In genomic region chr2:35614411-35614810, GRCm38 (mm10) we compare ENCODE assay signal across 11 mouse cellular contexts. TPM values are rescaled to one million over a fixed set of nuclear protein-coding genes. Genes with fewer than 3 reads are reported as not detected.
A peak's percentile ranks its signal among the peaks of the same experiment; 100 is the strongest.
DNase-seq lines count a peak whose midpoint lies in the region; ATAC-seq and TF ChIP-seq lines count a peak whose summit lies in the region.
"Had no signal": no experiment of that assay in that cellular context is flagged by ENCODE, and none has a peak within 500 bp of the region (broad histone marks: within the 10 kb centered on the region; RNA-seq: fewer than 3 reads in every experiment).

No protein-coding gene starts in this region.

- no peak for TF ChIP-seq CTCF in lung, adult 2 months (IDR thresholded peaks at IDR 0.05; ENCODE audit: insufficient read depth, low read length)
- no peak for TF ChIP-seq CTCF in olfactory bulb, adult 2 months (IDR thresholded peaks at IDR 0.05; ENCODE audit: insufficient read depth, low read depth, low read length)

- 43% methylated on average over 3 of the region's 3 CpGs for WGBS in lung, adult 2 months
- WGBS in olfactory bulb, adult 2 months = 70% methylated on average over 3 of the region's 3 CpGs

- no peak overlapping the region for H3K4me3 ChIP-seq in lung, adult 2 months (replicated peaks; ENCODE audit: extremely low read depth, low read depth, low read length)
- no peak overlapping the region for H3K4me3 ChIP-seq in olfactory bulb, adult 2 months (ENCODE audit: insufficient read depth, low read depth, low read length)

- TF ChIP-seq POLR2A in lung, adult 2 months (IDR thresholded peaks at IDR 0.05; ENCODE audit: borderline replicate concordance, extremely low read depth, low read depth, low read length) = no peak
- TF ChIP-seq POLR2A in olfactory bulb, adult 2 months (IDR thresholded peaks at IDR 0.05; ENCODE audit: insufficient read depth, low read depth, low read length) = no peak

- H3K27ac ChIP-seq in olfactory bulb, adult 2 months (ENCODE audit: insufficient read depth, low read depth, low read length) = peak overlapping the region; percentile 21; the same call in 1 of the 2 replicates

- peaks cover 31% of the 10 kb centered on the region for H3K4me1 ChIP-seq in lung, adult 2 months (ENCODE audit: control insufficient read depth, insufficient read depth, low read length)
- peaks cover 34% of the 10 kb centered on the region for H3K4me1 ChIP-seq in olfactory bulb, adult 2 months (ENCODE audit: control insufficient read depth, insufficient read depth, low read length)

- peak; percentile 95 for DNase-seq in heart, adult 11 months
- DNase-seq in heart, adult 8-10 months (ENCODE audit: low spot score) = no peak
- DNase-seq in lung, adult 18-20 months = peak; percentile 30 to 66
- no peak for DNase-seq in lung, adult 2 months
- DNase-seq in gastrocnemius, postnatal 10 days = peak; percentile 38
- no peak for DNase-seq in right cerebral cortex, postnatal 25 days
- DNase-seq: liver, postnatal 0 days; right cerebral cortex, adult 18-20 months; thymus, adult 2 months had no signal

- ATAC-seq in megakaryocyte, adult 5-6 weeks (ENCODE audit: poor library complexity, severe bottlenecking) = no peak
- ATAC-seq: liver, postnatal 0 days had no signal

RNA-seq across cellular contexts. Expression of gene Dab2ip, which starts 56.3 kb away (rescaled TPM):
- 10 to 100 TPM; 41.4 to 47.5 (median 46.5) TPM for total RNA-seq in heart, adult 8-10 months (2022)
- polyA plus RNA-seq in lung, adult 2 months (2012; rRNA removed) = 113 and 132 TPM in 2 replicates
- total RNA-seq in gastrocnemius, postnatal 10 days (2021) = 10 to 100 TPM; 44.3 to 56.9 TPM
- not detected in 2 replicates for polyA plus RNA-seq in olfactory bulb, adult 2 months (2012; ENCODE audit: insufficient read depth, insufficient read length, low replicate concordance, missing spikeins)
- total RNA-seq in megakaryocyte, adult 5-6 weeks (2015) = 3.7 and 4.9 TPM in 2 replicates
- 2.1 and 2.7 TPM in 2 replicates for total RNA-seq in megakaryocyte, adult 5-6 weeks (2017)

Comparison
In these comparisons a context has a peak if more than half of its experiments do, and no peak if none do; other contexts are left out.
1. DNase-seq: peak in heart, adult 11 months (single experiment), lung, adult 18-20 months (2 of 2) and gastrocnemius, postnatal 10 days (single experiment); none in heart, adult 8-10 months (single experiment), lung, adult 2 months (single experiment) and right cerebral cortex, postnatal 25 days (single experiment).
2. RNA of gene Dab2ip, which starts 56.3 kb away (total RNA-seq): 44.3 to 56.9 TPM in gastrocnemius, postnatal 10 days and 41.4 to 47.5 TPM in heart, adult 8-10 months; 2.1 to 4.9 TPM in megakaryocyte, adult 5-6 weeks; every median in the first group is over 4 times any median in the second.